Mouse (Mus musculus) heart, postnatal 14 days (tissue): Measurements from ENCODE around the gene Usp37. TPM values are rescaled to one million over a fixed set of nuclear protein-coding genes. Genes with fewer than 3 reads are reported as not detected.

Experiments
- DNase-seq, 2 experiments: peaks; one replicate each; pipeline ENCODE4 v3.0.0; 2021 to 2022
- intact Hi-C: fragments of 180-260 bp; cut with DNase I; formaldehyde crosslinking; loops from one replicate; pipeline ENCODE4 v1.15.1; 2025
- total RNA-seq, 2 experiments: library from RNA; stranded (reverse); gene quantifications; 2 replicates each; pipeline ENCODE4 v1.2.3; 2021

Usp37 gene
- total RNA-seq, 2 experiments from 2014 or later, result 10.8 to 12.4 TPM

GRCm38 (mm10) chr1:74505393-74505720 lies 38.7 kb downstream of the Usp37 start:
- intact Hi-C loops, result no loop called here

GRCm38 (mm10) chr1:74501106-74501505 lies 43.0 kb downstream of the Usp37 start:
- intact Hi-C loops, result no loop called here
- DNase-seq, result no peak

More at GRCm38 (mm10) chr1:74505393-74505720, 38.7 kb downstream of the Usp37 start:
- no peak for DNase-seq

DNA sequence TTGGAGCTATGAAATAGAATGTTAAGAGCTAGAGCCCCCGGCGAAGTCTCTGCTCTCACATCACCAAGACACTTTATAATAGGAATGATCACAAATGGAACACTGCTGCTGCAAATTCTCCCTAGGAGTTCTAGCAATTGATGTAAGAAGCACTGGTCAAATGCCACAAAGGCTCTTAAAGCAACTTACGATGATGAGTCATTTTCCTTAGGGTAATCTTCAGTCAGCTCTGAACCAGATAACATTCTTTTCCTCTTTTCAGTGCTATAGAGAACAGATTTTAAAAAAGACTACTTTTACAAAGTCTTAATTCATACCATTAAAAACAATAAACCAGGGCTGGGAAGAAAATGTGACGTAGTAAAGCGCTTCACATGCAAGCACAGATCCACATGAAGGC lies 58.3 kb downstream of the Usp37 start:
- intact Hi-C loops, result no loop called here
- DNase-seq, result no peak

DNA sequence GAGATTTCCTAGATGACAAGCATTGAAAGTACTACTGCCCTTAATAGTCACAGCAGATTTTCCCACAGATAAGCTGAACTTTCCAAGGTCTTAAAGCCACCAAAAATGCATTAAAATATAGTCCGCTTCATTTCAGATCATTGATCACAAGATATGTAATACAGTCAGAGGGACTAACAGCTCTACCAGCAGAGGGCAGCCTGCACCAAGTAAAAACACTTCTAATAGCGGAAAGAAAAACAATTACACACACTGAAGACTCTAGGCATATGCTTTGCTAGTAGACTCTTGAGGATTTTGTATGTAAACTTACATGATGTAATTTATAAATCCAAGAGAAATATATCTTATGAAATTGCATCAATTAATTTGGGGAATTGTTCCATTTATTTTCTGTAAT lies 83.8 kb downstream of the Usp37 start:
- peak; percentile 40 to 48 for DNase-seq
- intact Hi-C loops, result loop anchor here (2.0 kb wide), 1 partner anchor 299 kb away; no protein-coding TSS in a partner anchor

- intact Hi-C loops, result loop anchor here (2.0 to 5.0 kb wide), 5 partner anchors 54 to 246 kb away; partner anchors contain the start of gene Catip
- DNase-seq, result peak; percentile 15 to 41
Measured at GRCm38 (mm10) chr1:74452611-74453045, 91.5 kb downstream of the Usp37 start.

- no peak for DNase-seq
- intact Hi-C loops, result no loop called here
Measured at GRCm38 (mm10) chr1:74444538-74444937, 99.5 kb downstream of the Usp37 start.

GRCm38 (mm10) chr1:74439166-74439876 lies 104.8 kb downstream of the Usp37 start:
- no peak for DNase-seq
- intact Hi-C loops, result no loop called here

GRCm38 (mm10) chr1:74437702-74438427 lies 106.2 kb downstream of the Usp37 start:
- DNase-seq, result peak; percentile 36
- intact Hi-C loops, result no loop called here

- no peak for DNase-seq
- intact Hi-C loops, result no loop called here
Measured at GRCm38 (mm10) chr1:74435563-74435962, 108.5 kb downstream of the Usp37 start.

DNA sequence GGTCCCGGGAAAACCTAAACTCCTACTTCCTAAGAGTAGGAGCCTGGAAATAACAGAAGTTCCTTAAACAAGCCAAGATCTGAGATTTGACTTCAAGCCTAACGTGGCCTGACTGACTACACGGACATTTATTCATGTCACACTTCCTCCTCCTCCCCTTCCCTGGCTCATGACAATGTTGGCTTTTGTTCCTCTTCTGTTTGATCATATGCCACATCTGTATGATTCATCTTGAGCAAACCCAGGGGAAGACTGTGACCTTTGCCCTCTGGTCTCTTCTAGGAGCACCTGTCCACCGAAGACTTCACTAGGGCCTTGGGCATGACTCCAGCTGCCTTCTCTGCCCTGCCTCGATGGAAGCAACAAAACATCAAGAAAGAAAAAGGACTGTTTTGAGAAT lies 109.5 kb downstream of the Usp37 start:
- intact Hi-C loops, result no loop called here
- no peak for DNase-seq

GRCm38 (mm10) chr1:74433220-74433619 lies 110.9 kb downstream of the Usp37 start:
- no peak for DNase-seq
- intact Hi-C loops, result no loop called here

DNA sequence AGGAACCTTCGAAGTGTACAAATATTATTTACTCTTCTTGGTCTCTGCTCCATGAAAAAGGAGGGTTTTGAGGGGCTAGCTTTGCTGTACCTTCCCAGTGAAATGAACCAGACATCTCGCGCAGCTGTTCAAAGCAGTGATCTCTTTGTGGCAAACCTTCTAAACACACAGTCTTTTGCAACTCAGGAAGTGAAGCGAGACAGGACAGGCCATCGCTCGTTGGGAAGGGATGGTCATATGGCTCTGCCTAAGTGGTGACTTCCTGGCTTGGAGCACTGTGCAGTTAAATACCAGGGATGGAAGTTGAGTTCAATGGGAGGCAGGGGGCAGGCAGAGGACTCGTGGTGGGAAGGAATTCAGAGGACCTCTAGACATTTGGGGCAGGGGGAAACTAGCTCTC lies 118.2 kb downstream of the Usp37 start:
- intact Hi-C loops, result no loop called here
- DNase-seq, result no peak

GRCm38 (mm10) chr1:74423147-74423546 lies 120.9 kb downstream of the Usp37 start:
- intact Hi-C loops, result no loop called here

DNA sequence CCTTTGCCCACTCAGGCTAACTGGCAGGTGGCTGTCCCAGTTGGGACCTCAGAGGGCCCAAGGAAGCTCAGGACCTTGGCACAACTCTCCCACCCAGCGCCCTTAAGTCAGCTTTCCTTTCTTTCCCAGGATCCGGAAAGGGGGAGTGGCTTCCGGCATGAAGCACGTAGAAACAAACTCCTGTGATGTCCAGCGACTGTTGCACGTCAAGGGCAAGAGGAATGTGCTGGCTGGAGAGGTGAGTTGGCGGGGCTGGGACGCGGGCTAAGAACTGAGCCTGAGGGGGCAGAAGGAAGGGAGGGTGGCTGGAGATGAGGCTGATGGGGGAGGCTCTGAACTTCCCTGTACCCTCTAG lies 124.7 kb downstream of the Usp37 start:
- intact Hi-C loops, result no loop called here
- DNase-seq, result peak; percentile 11 to 24

More at GRCm38 (mm10) chr1:74423147-74423546, 120.9 kb downstream of the Usp37 start:
- DNase-seq, result no peak

DNA sequence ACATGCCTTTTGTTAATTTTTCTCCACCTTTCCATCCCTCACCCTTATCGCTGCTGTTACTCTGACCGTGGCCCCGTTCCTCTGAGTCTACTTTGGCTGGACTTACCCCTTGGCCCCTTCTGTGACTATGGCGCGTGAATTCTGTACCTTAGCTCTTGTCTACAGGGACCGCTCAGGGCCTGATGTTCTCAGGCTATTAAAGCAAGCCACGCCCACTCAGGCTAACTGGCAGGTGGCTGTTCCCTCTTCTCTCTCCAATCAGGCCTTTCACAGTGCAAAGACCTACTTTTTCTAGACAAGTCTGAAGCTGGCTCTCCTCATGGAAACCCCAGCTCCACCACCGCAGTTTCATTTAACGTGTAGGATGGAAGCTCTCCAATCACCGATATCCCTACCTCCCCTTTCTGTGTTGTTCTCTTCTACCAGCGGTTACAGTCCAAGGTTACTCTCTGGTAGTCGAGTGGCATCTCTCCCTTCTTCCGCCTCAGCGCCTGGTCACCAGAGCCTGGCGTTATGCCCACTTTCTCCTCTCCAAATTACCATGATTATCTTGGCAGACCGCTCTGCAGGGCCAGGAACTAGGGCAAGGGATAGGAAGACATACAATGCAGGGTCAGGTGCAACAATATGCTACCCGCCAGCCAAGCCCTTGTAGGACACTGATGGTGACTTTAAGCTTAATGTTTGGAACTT lies 125.2 kb downstream of the Usp37 start:
- intact Hi-C loops, result no loop called here
- peak; percentile 14 to 44 for DNase-seq

DNA sequence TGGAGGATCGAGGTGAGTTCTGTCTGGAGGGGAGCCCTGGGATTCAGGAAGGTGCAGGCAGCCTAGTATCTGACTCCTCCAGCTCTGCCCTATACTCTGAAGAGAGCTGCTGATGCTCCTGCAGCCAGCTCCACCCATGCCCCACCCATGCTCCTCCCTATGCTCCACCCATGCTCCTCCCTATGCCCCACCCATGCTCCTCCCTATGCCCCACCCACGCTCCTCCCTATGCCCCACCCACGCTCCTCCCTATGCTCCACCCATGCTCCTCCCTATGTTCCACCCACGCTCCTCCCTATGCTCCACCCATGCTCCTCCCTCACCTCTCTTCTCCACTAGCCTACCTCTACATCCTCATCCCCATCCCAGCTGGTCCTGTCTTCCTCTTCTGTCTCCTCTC lies 128.9 kb downstream of the Usp37 start:
- intact Hi-C loops, result no loop called here
- DNase-seq, result no peak

GRCm38 (mm10) chr1:74412711-74413110 lies 131.4 kb downstream of the Usp37 start:
- no peak for DNase-seq
- intact Hi-C loops, result no loop called here

- DNase-seq, result no peak
- intact Hi-C loops, result no loop called here
Measured at GRCm38 (mm10) chr1:74411753-74412325, 132.2 kb downstream of the Usp37 start.

- no peak for DNase-seq
- intact Hi-C loops, result no loop called here
Measured at GRCm38 (mm10) chr1:74408589-74409504, 135.2 kb downstream of the Usp37 start, which contains the start of gene Vil1. Vil1 (plus strand) TSS chr1:74409376.

GRCm38 (mm10) chr1:74404206-74404605 lies 139.9 kb downstream of the Usp37 start:
- no peak for DNase-seq
- intact Hi-C loops, result no loop called here
